Mouse (Mus musculus): ENCODE results near the gene Rbfox1. TPM values are rescaled to one million over a fixed set of nuclear protein-coding genes. Genes with fewer than 3 reads are reported as not detected.

The Rbfox1 gene
- not detected for total RNA-seq (2018; cell fraction: chromatin; rRNA removed)
- not detected for total RNA-seq (2018; cell fraction: cytosol; rRNA removed)
- not detected for total RNA-seq (2018; cell fraction: nucleus; rRNA removed)
- polyA plus RNA-seq (2018): not detected in 3 replicates

DNA sequence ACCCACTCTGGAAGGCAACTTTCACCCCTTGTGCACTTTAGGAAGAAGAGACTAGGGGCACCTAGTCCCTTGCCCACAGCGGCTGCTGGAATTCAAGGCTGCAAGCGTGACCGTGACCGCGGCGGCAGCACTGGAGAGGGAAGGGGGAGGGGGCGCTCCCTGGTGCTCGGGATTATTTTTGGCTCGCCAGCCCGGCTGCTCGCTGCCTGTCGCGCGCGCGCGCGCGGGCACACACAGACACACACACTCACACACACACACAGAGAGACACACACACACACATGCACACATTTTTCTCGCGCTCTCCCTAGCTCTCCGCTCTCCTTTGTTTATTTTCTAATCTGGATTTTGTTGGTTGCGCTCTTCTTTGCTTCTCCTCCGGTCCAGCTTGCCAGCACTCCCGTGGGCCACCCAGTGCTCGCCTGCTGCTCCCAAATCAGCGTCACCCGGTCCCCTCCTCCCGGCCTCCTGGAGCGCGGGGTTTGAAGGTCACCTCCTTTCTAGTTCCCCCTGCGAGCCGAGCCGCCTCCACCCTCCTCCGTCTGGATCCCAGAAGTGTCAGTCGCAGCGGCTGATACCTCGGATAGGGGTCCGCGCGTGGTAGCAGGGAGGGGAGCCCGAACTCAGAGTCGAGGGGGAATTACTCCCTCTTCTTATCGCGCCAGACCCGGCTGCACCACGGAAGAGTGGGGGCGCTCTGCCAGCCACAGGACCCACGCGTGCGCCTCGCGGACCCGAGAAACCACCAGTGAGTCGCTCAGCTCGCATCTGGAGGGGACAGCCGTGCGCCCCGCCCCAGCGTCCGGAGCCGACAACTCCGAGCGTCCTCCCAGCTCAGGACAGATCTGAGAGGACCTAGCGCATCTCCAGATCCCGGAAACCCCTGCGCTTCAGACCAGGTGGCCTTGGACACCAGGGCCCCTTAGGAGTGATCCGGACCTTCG, at the start of gene Rbfox1:
Rbfox1 (plus strand) TSS at position 610 of the 944 bp plus-strand sequence.
- H3K79me2 ChIP-seq (ENCODE audit: inconsistent target): no peaks in the 10 kb centered on the region
- H3K4me3 ChIP-seq (ENCODE audit: inconsistent target): no peak within 1 kb of the TSS
- H3K27ac ChIP-seq: no peak within 1 kb of the TSS
- WGBS (ENCODE audit: missing documents): 6% methylated on average over 65 of the region's 69 CpGs
- no peaks in the 10 kb centered on the region for H3K36me3 ChIP-seq (ENCODE audit: inconsistent target)

DNA sequence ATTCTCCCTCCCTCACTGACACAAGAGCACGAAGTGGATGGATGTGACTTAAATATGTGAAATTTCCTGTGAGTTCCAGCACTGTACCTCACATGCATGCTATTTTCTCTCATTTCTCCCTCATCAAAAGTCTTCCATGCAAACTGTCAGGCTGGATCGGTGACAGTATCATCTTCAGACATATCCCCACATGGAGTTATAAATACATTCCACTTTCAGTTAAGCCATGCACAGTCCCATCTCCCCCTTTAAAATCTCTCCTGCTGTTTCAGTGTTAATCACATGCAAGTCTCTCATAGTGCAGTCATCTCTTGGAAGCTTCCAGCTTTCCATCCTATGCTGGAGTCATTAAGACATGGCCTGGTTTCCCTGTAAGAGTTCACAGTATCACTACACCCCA, 48.4 kb upstream of the Rbfox1 start:
- Histone ChIP-seq H3K4me3 (ENCODE audit: inconsistent target) (no peak overlapping the region), H3K79me2 (ENCODE audit: inconsistent target) (no peaks in the 10 kb centered on the region), H3K27ac (no peak overlapping the region), H3K36me3 (ENCODE audit: inconsistent target) (no peaks in the 10 kb centered on the region)
- WGBS (ENCODE audit: missing documents): 97% methylated on average over 2 of the region's 2 CpGs

DNA sequence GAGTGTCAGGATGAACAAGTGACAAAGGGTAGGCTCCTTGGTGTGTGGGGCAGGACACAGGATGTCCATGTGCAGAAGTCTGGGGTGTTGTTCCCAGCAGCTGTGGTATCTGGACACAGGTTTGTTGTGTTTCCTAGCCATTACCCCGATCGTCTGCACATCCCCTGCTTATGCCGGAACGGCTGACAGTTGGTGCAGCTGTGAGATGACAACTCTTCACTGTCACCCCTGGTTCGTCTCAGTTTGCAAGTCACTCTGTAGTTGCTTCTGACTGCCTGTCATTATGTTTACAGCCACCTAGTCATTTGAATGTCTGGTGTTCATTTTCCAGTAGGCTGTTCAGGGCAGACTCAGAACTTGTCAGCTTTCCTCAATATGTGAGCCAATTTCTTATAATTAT, 44.0 kb upstream of the Rbfox1 start:
- H3K4me3 ChIP-seq (ENCODE audit: inconsistent target): no peak overlapping the region
- no peaks in the 10 kb centered on the region for H3K36me3 ChIP-seq (ENCODE audit: inconsistent target)
- H3K79me2 ChIP-seq (ENCODE audit: inconsistent target): no peaks in the 10 kb centered on the region
- no peak overlapping the region for H3K27ac ChIP-seq
- WGBS (ENCODE audit: missing documents): 96% methylated on average over 5 of the region's 5 CpGs

DNA sequence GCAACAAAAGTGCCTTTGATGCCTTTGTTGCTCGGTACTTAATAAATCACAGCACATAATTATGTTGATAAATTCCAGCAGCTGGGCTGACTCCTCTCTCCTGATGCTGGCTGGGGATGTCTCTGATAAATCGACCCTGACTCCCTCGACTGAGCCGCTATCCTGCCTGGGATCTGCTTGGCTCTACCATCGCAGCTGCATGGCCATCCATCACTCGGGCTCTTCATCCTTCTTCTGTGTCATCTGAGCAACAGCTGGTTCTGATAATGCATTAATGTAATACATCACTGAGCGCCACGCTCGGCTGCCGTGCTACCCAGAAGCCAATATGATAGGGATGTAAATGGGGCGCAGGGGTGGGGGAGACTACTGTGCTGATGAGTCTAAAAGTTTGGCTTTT, 39.5 kb upstream of the Rbfox1 start:
- H3K36me3 ChIP-seq (ENCODE audit: inconsistent target): no peaks in the 10 kb centered on the region
- H3K79me2 ChIP-seq (ENCODE audit: inconsistent target): no peaks in the 10 kb centered on the region
- no peak overlapping the region for H3K27ac ChIP-seq
- H3K4me3 ChIP-seq (ENCODE audit: inconsistent target): no peak overlapping the region
- WGBS (ENCODE audit: missing documents): 93% methylated on average over 11 of the region's 11 CpGs

DNA sequence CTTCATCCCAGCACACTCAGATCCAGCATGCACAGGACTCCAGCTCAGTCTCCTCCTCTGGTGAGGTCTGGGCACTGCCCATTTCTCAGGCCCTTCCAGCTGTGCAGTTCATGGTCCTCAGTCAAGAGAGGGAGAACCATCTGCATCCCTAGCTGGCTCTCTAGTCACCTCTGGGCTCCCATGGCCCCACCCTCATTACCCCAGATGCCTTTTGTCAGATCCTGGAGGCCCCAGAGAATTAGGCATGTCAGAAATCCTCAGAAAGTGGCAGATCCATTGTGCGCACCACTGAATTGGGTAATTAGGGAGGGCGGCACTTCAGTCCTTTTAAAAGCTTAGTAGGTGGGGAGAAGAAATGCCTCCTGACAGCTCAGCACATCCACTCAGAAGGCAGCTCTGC, 32.1 kb upstream of the Rbfox1 start:
- H3K36me3 ChIP-seq (ENCODE audit: inconsistent target): no peaks in the 10 kb centered on the region
- no peaks in the 10 kb centered on the region for H3K79me2 ChIP-seq (ENCODE audit: inconsistent target)
- WGBS (ENCODE audit: missing documents): 89% methylated on average over 2 of the region's 2 CpGs
- no peak overlapping the region for H3K4me3 ChIP-seq (ENCODE audit: inconsistent target)
- no peak overlapping the region for H3K27ac ChIP-seq

DNA sequence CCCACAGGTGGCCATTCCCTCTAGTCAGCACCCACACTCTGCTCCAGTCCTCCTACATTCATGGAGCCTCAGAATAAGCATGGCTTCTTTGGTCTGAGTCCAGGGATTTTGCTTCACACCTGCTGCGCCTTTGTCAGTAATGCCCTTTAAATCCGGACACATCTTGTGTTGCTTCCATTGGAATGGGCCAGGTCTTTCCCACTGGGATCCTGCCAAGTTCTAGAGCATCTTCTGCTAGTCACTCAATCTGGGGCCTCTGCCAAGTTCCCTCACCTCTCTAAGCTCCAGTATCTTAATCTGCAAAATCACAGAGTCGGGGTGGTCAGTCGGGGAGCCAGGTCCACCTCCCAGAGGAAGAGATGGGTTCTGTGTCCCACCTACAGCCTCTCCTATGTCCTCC, 20.8 kb upstream of the Rbfox1 start:
- Histone ChIP-seq H3K27ac (no peak overlapping the region), H3K79me2 (ENCODE audit: inconsistent target) (no peaks in the 10 kb centered on the region), H3K4me3 (ENCODE audit: inconsistent target) (no peak overlapping the region), H3K36me3 (ENCODE audit: inconsistent target) (no peaks in the 10 kb centered on the region)
- WGBS (ENCODE audit: missing documents): 91% methylated on average over 4 of the region's 4 CpGs

DNA sequence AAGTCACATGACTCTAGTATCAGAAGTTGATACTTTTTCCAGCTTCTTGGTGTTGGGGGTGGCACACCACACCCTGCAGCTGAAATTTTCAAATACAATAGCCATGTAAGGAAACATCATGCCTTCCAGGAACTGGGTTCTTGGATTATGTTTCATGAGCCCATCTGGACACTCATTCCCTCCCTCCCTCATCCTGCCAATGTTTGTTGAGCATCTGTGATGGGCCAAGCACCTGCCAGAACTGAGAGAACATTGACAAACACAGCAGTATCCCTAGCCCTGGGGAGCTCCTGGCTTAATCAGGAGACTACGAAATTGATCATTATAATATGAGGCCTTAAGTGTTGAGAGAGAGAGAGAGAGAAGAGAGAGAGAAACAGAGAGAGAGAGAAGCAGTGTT, 18.2 kb upstream of the Rbfox1 start:
- Histone ChIP-seq H3K4me3 (ENCODE audit: inconsistent target) (no peak overlapping the region), H3K79me2 (ENCODE audit: inconsistent target) (no peaks in the 10 kb centered on the region), H3K27ac (no peak overlapping the region), H3K36me3 (ENCODE audit: inconsistent target) (no peaks in the 10 kb centered on the region)
- 87% methylated on average over 1 of the region's 1 CpGs for WGBS (ENCODE audit: missing documents)

DNA sequence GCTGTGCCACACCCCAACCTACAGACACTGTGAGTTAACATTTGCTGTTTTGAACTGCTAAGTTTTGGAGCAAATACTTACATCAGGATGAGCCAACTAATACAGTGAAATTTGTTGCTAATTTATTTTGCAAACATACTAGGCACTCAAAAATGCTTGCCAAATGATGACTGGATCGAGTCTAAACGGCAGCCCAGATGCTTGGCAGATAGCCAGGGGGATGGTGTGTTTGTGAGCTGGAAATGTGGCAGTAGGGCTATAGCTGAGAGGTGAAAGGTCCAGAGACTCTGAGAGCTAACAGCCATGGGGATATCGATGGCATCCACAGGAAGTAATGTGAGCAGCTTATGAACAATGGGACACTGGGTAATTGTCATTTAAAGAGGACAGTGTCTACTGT, 14.8 kb upstream of the Rbfox1 start:
- H3K79me2 ChIP-seq (ENCODE audit: inconsistent target): no peaks in the 10 kb centered on the region
- no peaks in the 10 kb centered on the region for H3K36me3 ChIP-seq (ENCODE audit: inconsistent target)
- no peak overlapping the region for H3K4me3 ChIP-seq (ENCODE audit: inconsistent target)
- no peak overlapping the region for H3K27ac ChIP-seq
- WGBS (ENCODE audit: missing documents): 68% methylated on average over 3 of the region's 3 CpGs

DNA sequence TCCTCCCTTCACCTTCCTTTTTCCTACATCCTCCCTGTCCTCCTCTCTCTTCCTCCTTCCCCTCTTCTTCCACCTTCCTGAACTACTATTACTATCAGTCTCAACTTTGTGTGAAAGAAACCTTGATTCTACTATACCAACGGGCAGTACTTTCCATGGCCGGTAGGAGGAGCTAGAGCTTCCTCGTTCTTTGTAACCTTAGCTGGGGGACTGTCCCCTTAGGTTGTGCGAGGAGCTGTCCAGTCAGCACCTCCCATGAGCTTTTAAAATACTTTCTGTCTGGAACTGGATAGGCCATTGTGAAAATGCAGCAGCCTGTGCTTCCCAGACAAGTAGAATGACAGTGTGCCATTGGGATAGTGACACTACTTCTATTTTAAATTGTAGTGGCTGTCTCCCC, 3.3 kb upstream of the Rbfox1 start:
- H3K79me2 ChIP-seq (ENCODE audit: inconsistent target): no peaks in the 10 kb centered on the region
- no peak overlapping the region for H3K4me3 ChIP-seq (ENCODE audit: inconsistent target)
- WGBS (ENCODE audit: missing documents): 0% methylated on average over 4 of the region's 4 CpGs
- no peak overlapping the region for H3K27ac ChIP-seq
- no peaks in the 10 kb centered on the region for H3K36me3 ChIP-seq (ENCODE audit: inconsistent target)

DNA sequence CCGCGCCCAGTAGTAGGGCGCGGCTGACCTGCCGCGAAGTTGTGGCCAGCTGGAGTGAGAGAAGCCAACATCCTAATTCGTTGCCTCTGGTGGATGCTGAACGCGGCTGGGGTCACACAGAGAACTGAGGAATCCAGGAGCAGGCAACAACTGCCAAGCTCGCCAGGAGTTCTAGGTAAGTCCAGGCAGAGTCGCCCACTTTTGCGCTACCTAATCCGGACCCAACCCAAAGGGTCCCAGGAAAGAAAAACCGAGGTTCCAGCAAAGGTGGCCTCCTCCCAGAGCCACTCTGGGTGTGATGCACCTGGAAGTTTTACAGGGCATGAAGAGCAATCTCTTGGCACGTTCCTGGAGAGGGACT, 515 bp downstream of the Rbfox1 start:
- Histone ChIP-seq H3K79me2 (ENCODE audit: inconsistent target) (no peaks in the 10 kb centered on the region), H3K27ac (no peak overlapping the region), H3K36me3 (ENCODE audit: inconsistent target) (no peaks in the 10 kb centered on the region), H3K4me3 (ENCODE audit: inconsistent target) (no peak overlapping the region)
- 13% methylated on average over 15 of the region's 15 CpGs for WGBS (ENCODE audit: missing documents)

DNA sequence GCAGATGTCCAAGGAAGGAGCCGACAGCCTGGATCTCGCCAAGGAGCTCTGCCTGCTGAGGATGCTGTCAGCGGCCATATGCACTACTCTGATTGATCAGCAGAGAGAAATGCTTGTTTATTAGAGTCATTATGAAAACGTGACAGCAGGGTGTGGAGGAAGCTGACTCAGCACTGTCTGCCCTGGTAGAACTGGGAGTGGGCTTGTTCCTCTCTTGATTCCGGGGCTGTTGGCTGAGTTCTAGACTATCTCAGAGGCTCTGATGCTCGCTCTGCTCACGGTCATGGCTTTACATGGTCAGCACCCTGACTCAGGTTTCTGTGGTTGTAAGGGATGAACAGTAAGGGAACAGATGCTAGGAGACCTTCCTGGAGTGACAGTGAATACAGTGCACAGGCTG, 10.4 kb downstream of the Rbfox1 start:
- H3K27ac ChIP-seq: no peak overlapping the region
- WGBS (ENCODE audit: missing documents): 76% methylated on average over 7 of the region's 7 CpGs

DNA sequence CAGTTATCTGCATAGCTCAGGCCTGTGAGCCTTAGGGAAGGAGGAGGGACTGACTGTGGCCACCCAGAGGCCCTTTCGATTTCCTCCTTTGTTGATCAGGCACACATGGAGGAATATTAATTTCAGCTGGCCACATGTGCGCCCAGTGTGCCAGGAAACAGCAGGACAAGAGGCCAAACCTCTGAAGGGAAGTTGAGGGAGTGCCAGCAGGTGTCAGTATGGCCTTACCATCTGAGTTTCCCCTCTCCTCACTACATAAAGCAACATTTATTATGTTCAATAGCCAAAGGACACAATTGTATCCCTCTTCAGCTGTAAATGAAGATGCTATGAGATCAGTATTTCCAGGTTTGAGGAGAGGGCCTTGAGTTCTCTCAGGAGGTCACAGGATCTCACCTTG, 13.2 kb downstream of the Rbfox1 start:
- Histone ChIP-seq H3K4me3 (ENCODE audit: inconsistent target) (no peak overlapping the region), H3K27ac (no peak overlapping the region), H3K79me2 (ENCODE audit: inconsistent target) (no peaks in the 10 kb centered on the region), H3K36me3 (ENCODE audit: inconsistent target) (no peaks in the 10 kb centered on the region)
- WGBS (ENCODE audit: missing documents): 14% methylated on average over 1 of the region's 2 CpGs

More for the DNA sequence above, 10.4 kb downstream of the Rbfox1 start:
- no peak overlapping the region for H3K4me3 ChIP-seq (ENCODE audit: inconsistent target)
- no peaks in the 10 kb centered on the region for H3K36me3 ChIP-seq (ENCODE audit: inconsistent target)
- H3K79me2 ChIP-seq (ENCODE audit: inconsistent target): no peaks in the 10 kb centered on the region

DNA sequence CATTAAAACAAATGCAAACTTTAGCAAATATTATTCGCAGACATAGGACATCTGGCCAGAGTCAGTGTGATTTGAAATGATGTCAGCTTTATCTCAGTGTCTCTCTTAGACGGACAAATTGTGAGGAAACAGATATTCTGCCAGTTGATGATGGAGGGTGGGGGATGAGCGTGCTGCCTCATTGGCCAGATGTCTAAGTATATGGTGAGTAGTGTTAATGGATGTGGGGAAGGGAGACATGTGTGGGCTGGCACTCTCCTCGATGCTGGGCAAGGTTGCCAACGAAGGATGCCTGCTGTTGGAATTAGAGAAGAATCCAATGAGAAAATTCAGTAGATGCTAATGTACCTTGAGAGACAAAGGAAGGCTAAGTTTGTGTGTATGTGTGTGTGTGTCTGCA, 25.6 kb downstream of the Rbfox1 start:
- no peaks in the 10 kb centered on the region for H3K79me2 ChIP-seq (ENCODE audit: inconsistent target)
- 81% methylated on average over 5 of the region's 5 CpGs for WGBS (ENCODE audit: missing documents)
- H3K4me3 ChIP-seq (ENCODE audit: inconsistent target): no peak overlapping the region
- H3K36me3 ChIP-seq (ENCODE audit: inconsistent target): no peaks in the 10 kb centered on the region
- no peak overlapping the region for H3K27ac ChIP-seq

DNA sequence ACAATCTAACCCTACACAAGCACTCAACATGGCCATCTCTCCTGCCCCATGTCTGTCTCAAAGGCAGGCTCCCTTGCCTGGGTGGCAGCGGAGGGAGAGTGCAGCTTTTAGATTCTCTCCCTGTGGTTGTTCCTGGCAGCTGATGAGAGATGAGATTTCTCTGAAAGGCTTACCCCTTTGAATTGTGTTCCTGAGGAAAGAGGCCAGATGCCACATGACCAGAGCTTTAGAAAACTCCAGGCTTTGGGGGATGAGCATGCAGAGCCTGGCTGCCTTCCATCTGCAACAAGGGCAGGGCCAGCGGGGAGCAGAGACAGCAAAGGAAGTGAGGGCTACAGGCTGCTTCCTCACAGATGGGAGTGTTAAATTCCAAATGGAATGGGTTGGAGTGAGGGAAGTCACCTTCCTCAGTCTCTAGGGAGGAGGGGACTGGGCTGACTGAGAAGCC, 26.7 kb downstream of the Rbfox1 start:
- Histone ChIP-seq H3K27ac (no peak overlapping the region), H3K79me2 (ENCODE audit: inconsistent target) (no peaks in the 10 kb centered on the region), H3K36me3 (ENCODE audit: inconsistent target) (no peaks in the 10 kb centered on the region), H3K4me3 (ENCODE audit: inconsistent target) (no peak overlapping the region)
- 69% methylated on average over 2 of the region's 2 CpGs for WGBS (ENCODE audit: missing documents)

DNA sequence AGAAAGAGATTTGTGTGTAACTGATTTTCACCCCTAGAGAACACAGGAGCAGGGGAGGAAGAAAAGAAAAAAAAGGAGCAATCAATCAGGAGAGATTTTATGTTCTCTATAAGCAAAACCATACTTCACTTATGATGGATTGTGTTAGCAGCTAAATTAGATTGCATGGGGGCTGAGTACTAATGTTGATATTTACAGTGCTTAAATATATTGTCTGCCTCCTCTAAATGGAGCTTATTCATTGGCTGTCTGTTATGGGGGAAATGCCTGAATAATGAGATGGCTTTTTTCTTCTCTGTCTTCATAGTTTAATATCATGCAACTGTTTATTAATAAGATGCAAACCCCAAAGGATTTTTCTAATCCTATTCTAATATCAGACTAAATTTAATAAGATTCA, 32.8 kb downstream of the Rbfox1 start:
- H3K36me3 ChIP-seq (ENCODE audit: inconsistent target): no peaks in the 10 kb centered on the region
- no peak overlapping the region for H3K4me3 ChIP-seq (ENCODE audit: inconsistent target)
- no peaks in the 10 kb centered on the region for H3K79me2 ChIP-seq (ENCODE audit: inconsistent target)
- no peak overlapping the region for H3K27ac ChIP-seq
